Mouse (Mus musculus) adrenal gland, postnatal 25 days (tissue): ENCODE measurements around the gene 5031439G07Rik. TPM values are rescaled to one million over a fixed set of nuclear protein-coding genes. Genes with fewer than 3 reads are reported as not detected.
"Not testable (repeated sequence)": the region's sequence is repeated elsewhere in the genome, so short reads cannot be mapped to it uniquely, and the experiment has no call there.

ENCODE experiments used
- DNase-seq: peaks from one replicate; pipeline ENCODE4 v3.0.0; 2021; ENCODE audit warnings: mixed read lengths
- long read RNA-seq: library from polyadenylated mRNA; stranded (forward); transcript quantifications from one replicate; pipeline ENCODE4 v2.0.0, GENCODE M21; 2021
- total RNA-seq: library from RNA; stranded (reverse); gene quantifications from 2 replicates; pipeline ENCODE4 v1.2.3, GENCODE M21; 2021

Gene 5031439G07Rik
- 18.6 and 28.8 TPM in 2 replicates for total RNA-seq
- long read RNA-seq, full-length matches to known transcripts, result 28 of 38 reads
- long read RNA-seq, partial matches to known transcripts, result 2 of 38 reads
- long read RNA-seq, other reads (novel, unspliced or antisense), result 8 of 38 reads

- peak; percentile 89 for DNase-seq
Measured at GRCm38 (mm10) chr15:84987874-84988825, at the start of gene 5031439G07Rik. Gene 5031439G07Rik (minus strand): TSS chr15:84988551.

GRCm38 (mm10) chr15:85037343-85037690 lies 49.0 kb upstream of the 5031439G07Rik start:
- no peak for DNase-seq

- peak; percentile 98 for DNase-seq
Measured at GRCm38 (mm10) chr15:85036566-85037342, 48.4 kb upstream of the 5031439G07Rik start.

- DNase-seq, result not testable (repeated sequence)
Measured at GRCm38 (mm10) chr15:85033916-85034315, 45.6 kb upstream of the 5031439G07Rik start.

GRCm38 (mm10) chr15:85031866-85032265 lies 43.5 kb upstream of the 5031439G07Rik start:
- DNase-seq, result no peak

GRCm38 (mm10) chr15:85030643-85031042 lies 42.3 kb upstream of the 5031439G07Rik start:
- DNase-seq, result not testable (repeated sequence)

GRCm38 (mm10) chr15:85028648-85029047 lies 40.3 kb upstream of the 5031439G07Rik start, which contains the start of gene Fam118a:
Gene Fam118a (plus strand): TSS chr15:85028948.
- not testable (repeated sequence) for DNase-seq

GRCm38 (mm10) chr15:85027740-85028139 lies 39.4 kb upstream of the 5031439G07Rik start:
- DNase-seq, result no peak

- no peak for DNase-seq
Measured at GRCm38 (mm10) chr15:85026197-85026596, 37.8 kb upstream of the 5031439G07Rik start.

- no peak for DNase-seq
Measured at GRCm38 (mm10) chr15:85022211-85022610, 33.9 kb upstream of the 5031439G07Rik start.

- DNase-seq, result no peak
Measured at GRCm38 (mm10) chr15:85016951-85017664, 28.8 kb upstream of the 5031439G07Rik start, which contains the start of gene Upk3a. Gene Upk3a (plus strand): TSS chr15:85017141.

- no peak for DNase-seq
Measured at GRCm38 (mm10) chr15:85015771-85016170, 27.4 kb upstream of the 5031439G07Rik start.

- DNase-seq, result no peak
Measured at GRCm38 (mm10) chr15:85012662-85013054, 24.3 kb upstream of the 5031439G07Rik start.

- DNase-seq, result no peak
Measured at GRCm38 (mm10) chr15:85011895-85012661, 23.7 kb upstream of the 5031439G07Rik start.

- DNase-seq, result no peak
Measured at GRCm38 (mm10) chr15:85009666-85010065, 21.3 kb upstream of the 5031439G07Rik start.

- DNase-seq, result peak; percentile 85
Measured at GRCm38 (mm10) chr15:85000984-85001982, 12.9 kb upstream of the 5031439G07Rik start.

- no peak for DNase-seq
Measured at GRCm38 (mm10) chr15:84999911-85000310, 11.6 kb upstream of the 5031439G07Rik start.

- no peak for DNase-seq
Measured at GRCm38 (mm10) chr15:84997768-84998454, 9.6 kb upstream of the 5031439G07Rik start.

GRCm38 (mm10) chr15:84995967-84996366 lies 7.6 kb upstream of the 5031439G07Rik start:
- DNase-seq, result peak; percentile 72
